Mouse (Mus musculus) forebrain, embryonic 10.5 days (tissue): Measurements from ENCODE around the gene Ccdc89. TPM values are rescaled to one million over a fixed set of nuclear protein-coding genes. Genes with fewer than 3 reads are reported as not detected.

Source experiments
- DNase-seq: peaks from one replicate; pipeline ENCODE4 v3.0.0-alpha.2; 2017; ENCODE audit warnings: low spot score; ENCODE audit errors: extremely low spot score
- H3K27ac ChIP-seq: fragments of 300-500 bp; sonication (generic); 2 replicates; pipeline ENCODE4 v1.5.1; 2016; ENCODE audit warnings: mild to moderate bottlenecking
- H3K27me3 ChIP-seq: fragments of 300-500 bp; sonication (generic); 2 replicates; pipeline ENCODE4 v1.6.1; 2016; ENCODE audit warnings: mild to moderate bottlenecking; ENCODE audit not compliant: poor library complexity, severe bottlenecking
- H3K36me3 ChIP-seq: fragments of 300-500 bp; sonication (generic); replicated peaks from 2 replicates; pipeline ENCODE4 v1.6.1; 2016; ENCODE audit warnings: mild to moderate bottlenecking, moderate library complexity
- H3K4me1 ChIP-seq: fragments of 300-500 bp; sonication (generic); 2 replicates; pipeline ENCODE4 v1.6.1; 2016
- H3K4me3 ChIP-seq: fragments of 300-500 bp; sonication (generic); 2 replicates; pipeline ENCODE4 v1.5.1; 2016; ENCODE audit warnings: mild to moderate bottlenecking, moderate library complexity
- H3K9me3 ChIP-seq: fragments of 300-500 bp; sonication (generic); 2 replicates; pipeline ENCODE4 v1.6.1; 2016; ENCODE audit warnings: mild to moderate bottlenecking, moderate library complexity
- WGBS: fragments of 180-500 bp; shearing (Covaris S2); methylation state at CpG from one replicate; pipeline ENCODE4 v1.1.7; 2016; 5-methylcytosine and 5-hydroxymethylcytosine counted together
- polyA plus RNA-seq: library from polyadenylated mRNA; unstranded; fragments of >200 nt; fragmentation: Nextera tagmentation; extraction: Ambion mirVana; gene quantifications from 2 replicates; pipeline ENCODE4 v1.2.1, GENCODE M21; 2016

The Ccdc89 gene
- 2.4 and 2.5 TPM in 2 replicates for polyA plus RNA-seq

DNA sequence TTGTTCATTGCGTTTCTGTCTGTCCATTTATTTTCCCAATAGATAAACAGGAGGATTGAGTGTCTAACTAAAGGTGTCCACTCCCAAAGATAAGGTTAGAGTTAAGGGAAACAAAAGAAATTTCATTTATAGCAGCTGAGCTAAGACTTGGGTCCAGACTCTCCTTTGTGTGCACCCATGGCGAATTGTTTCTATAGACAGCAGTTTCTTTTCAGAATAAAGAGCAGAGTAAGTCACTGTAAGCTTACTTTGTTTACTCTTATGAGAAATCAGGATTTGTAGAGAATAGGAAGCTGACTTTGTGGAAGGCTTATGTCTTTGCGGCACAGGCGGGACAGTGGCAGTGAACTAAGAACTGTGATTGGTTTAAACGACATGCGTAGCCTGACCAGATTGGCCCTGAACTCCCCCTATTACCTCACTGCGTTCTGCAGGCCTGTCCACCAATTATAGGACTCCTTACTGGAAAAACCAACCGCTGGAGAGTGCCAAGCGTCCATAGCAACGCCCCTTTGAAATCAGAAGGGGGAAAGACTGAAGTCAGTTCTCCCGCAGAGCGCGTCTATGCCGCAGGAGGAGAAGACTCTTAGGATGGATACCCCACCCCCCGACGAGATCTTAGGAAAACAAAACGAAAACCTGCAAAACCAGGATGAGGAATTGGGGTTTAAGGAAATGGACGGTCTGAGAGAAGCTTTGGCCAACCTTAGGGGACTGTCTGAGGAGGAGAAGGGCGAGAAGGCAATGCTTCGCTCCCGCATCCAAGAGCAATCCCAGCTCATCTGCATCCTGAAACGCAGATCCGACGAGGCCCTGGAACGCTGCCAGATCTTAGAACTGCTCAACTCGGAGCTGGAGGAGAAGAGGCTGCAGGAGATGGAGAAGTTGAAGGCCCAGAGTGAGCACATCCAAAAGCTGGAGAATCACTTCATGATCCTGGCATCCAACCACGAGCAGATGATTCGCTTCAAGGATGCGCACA, at the start of gene Ccdc89:
TSS of gene Ccdc89 (plus strand) at position 558 of the 982 bp plus-strand sequence.
- Histone ChIP-seq H3K4me1 (peaks cover 12% of the 10 kb centered on the region; the same call in 1 of the 2 replicates), H3K27ac (peak within 1 kb of the TSS; percentile 21), H3K4me3 (peak within 1 kb of the TSS; percentile 50), H3K36me3 (no peaks in the 10 kb centered on the region), H3K9me3 (no peaks in the 10 kb centered on the region), H3K27me3 (no peaks in the 10 kb centered on the region)
- peak; percentile 71 for DNase-seq
- 27% methylated on average over 29 of the region's 29 CpGs for WGBS

DNA sequence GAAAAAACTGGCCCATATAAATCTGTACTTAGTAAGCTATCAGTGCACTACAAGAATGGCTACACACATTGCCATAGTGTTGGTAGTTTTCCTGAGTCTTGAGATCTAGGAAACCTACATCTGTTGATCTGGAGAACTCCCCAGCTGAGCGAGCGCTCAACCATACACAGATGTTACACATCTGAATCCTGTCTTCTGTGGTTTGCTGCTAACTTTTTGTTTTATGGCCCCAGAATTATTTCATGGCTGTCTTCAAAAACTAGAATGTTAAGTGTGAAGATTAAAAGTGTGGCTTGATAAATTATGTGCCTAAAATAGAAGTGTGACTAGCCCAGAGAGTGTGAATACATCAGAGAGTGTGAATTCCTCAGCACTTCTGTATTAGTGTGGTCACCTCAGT, 42.0 kb upstream of the Ccdc89 start:
- 90% methylated on average over 2 of the region's 2 CpGs for WGBS
- no peaks in the 10 kb centered on the region for H3K9me3 ChIP-seq
- H3K36me3 ChIP-seq: no peaks in the 10 kb centered on the region
- no peak for DNase-seq
- no peaks in the 10 kb centered on the region for H3K27me3 ChIP-seq
- no peak overlapping the region for H3K4me3 ChIP-seq
- peaks cover 16% of the 10 kb centered on the region for H3K4me1 ChIP-seq
- no peak overlapping the region for H3K27ac ChIP-seq

DNA sequence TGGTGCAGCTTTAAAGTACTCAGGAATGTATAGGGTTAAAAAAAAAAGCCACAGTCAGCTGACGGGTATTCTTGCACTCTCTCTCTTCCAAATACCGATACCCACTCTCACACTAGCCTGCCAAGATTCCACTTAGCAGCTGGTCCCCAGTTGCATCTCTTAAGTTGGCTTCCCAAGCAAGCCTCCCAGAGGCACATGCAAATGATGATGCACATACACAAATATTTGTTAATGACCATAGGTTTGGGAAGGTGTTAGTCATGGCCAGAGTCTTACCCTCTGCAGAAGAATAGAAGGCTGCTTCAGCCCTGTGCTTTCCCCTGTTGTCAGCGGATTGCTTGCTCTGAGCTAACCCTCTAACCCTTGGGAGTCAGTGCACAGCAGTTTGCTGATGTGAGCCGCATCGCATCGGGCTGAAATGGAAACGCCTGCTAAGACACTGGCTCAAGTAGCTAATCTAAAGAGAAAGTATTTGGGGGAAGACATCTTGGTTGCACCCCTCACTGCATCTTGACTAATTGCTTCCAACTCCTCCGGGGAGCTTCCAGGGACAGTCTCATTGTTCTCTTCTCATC, 39.4 kb upstream of the Ccdc89 start:
- H3K27me3 ChIP-seq: no peaks in the 10 kb centered on the region
- no peaks in the 10 kb centered on the region for H3K36me3 ChIP-seq
- peak; percentile 23 for DNase-seq
- H3K4me1 ChIP-seq: peaks cover 23% of the 10 kb centered on the region
- no peaks in the 10 kb centered on the region for H3K9me3 ChIP-seq
- WGBS: 4% methylated on average over 8 of the region's 8 CpGs
- no peak overlapping the region for H3K27ac ChIP-seq
- peak overlapping the region; percentile 41 for H3K4me3 ChIP-seq

DNA sequence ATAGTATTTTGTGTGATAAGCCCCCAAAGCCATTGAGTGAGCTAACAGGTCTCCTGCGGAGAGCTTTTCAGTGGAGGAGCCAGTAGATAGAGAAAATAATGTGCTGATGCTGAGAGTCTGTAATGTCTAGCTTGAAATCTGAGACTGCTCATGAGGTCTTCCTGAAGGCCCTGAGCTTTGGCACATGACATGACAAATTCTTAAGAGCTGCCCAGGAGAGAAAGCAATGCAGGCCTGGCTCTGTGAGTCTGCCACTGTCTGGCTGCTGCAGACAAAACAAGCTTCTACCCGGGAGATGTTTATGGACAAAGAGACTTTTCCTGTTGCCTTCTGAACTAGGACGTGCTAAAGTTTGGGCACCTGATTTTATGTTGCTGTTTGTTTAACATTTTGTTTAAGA, 36.6 kb upstream of the Ccdc89 start:
- H3K27ac ChIP-seq: no peak overlapping the region
- 24% methylated on average over 3 of the region's 3 CpGs for WGBS
- peaks cover 23% of the 10 kb centered on the region for H3K4me1 ChIP-seq
- no peak for DNase-seq
- H3K9me3 ChIP-seq: no peaks in the 10 kb centered on the region
- no peak overlapping the region for H3K4me3 ChIP-seq
- no peaks in the 10 kb centered on the region for H3K27me3 ChIP-seq
- no peaks in the 10 kb centered on the region for H3K36me3 ChIP-seq

DNA sequence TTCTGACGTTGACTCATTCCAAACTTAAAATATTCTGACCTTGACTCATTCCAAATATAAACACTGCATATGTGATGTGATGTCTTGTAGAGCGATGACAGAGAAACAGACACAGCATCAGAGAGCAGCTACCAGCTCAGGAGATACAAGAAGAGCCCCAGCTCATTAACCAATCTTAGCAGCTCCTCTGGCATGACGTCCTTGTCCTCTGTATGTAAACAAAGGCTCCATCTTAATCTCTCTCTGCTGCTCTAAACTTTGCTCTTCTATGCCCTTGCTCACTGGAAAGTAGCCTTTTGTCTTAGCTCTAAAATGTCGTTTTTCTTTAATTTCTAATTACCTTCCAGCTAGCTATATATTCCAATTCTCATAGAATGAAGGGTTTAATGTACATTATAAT, 31.3 kb upstream of the Ccdc89 start:
- Histone ChIP-seq H3K4me3 (no peak overlapping the region), H3K4me1 (0 out of 2 replicates have a peak, but pooled peaks cover under 1% of the 10 kb centered on the region), H3K9me3 (no peaks in the 10 kb centered on the region), H3K27me3 (no peaks in the 10 kb centered on the region), H3K27ac (no peak overlapping the region), H3K36me3 (no peaks in the 10 kb centered on the region)
- 61% methylated on average over 4 of the region's 4 CpGs for WGBS
- no peak for DNase-seq

DNA sequence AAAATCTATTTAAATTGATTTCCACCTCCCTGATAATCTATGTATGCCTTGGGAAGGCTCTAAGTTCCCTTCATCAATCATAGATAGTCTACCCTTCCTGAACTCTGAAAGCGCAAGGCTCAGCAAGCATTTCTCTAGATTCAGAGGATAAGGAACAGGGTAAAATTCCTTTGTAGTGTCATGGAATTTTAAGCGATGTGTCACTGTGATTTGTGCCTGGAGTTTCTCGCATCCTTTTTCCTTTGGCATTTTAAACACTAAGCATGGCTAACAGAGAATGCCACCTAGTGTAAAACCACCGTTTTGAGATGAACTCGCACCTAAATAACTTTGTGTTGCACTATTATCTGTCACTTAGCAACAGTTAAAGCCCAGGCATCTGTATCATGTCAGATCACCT, 30.4 kb upstream of the Ccdc89 start:
- 83% methylated on average over 5 of the region's 5 CpGs for WGBS
- no peak overlapping the region for H3K4me3 ChIP-seq
- no peaks in the 10 kb centered on the region for H3K27me3 ChIP-seq
- no peaks in the 10 kb centered on the region for H3K9me3 ChIP-seq
- no peaks in the 10 kb centered on the region for H3K4me1 ChIP-seq
- no peak for DNase-seq
- no peaks in the 10 kb centered on the region for H3K36me3 ChIP-seq
- no peak overlapping the region for H3K27ac ChIP-seq

DNA sequence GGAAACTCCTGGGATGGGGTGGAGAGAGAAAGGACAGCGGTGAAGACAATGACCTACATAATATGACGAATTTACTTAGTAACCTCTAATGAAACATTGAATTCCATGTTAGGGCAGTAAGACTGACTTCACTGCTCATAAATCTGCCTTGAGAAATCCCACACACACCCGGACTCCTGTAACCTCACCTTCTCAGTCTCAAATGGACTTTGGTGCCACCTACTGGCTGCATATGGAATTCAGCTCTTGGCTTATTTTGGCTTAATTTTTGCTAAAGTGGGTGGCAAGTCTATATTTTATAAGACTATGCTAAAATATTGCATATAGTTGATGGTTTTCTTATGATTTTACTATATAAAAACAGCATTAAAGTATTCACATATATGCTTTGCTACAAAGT, 16.4 kb upstream of the Ccdc89 start:
- no peak for DNase-seq
- H3K4me3 ChIP-seq: no peak overlapping the region
- 56% methylated on average over 3 of the region's 3 CpGs for WGBS
- H3K4me1 ChIP-seq: no peaks in the 10 kb centered on the region
- H3K27me3 ChIP-seq: no peaks in the 10 kb centered on the region
- no peak overlapping the region for H3K27ac ChIP-seq
- H3K9me3 ChIP-seq: no peaks in the 10 kb centered on the region
- H3K36me3 ChIP-seq: no peaks in the 10 kb centered on the region

DNA sequence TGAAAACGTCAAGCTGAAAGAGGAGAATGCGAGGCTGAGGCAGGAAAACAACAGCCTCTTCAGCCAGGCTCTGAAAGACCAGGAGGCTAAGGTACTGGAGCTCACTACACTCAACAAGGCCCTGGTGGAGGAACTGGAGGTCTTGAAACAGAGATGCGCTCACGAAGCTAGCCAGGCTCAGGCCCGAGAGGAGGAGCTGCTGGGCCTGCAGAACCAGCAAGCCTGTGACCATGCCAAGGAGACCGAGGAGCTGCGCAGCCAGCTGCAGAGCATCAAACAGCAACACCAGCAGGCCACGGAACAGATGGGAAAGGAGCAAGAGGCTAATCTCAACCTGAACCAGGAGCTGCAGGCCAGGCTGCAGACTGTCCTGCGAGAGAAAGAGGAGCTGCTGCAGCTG, 629 bp downstream of the Ccdc89 start:
- Histone ChIP-seq H3K36me3 (no peaks in the 10 kb centered on the region), H3K4me1 (peaks cover 12% of the 10 kb centered on the region; the same call in 1 of the 2 replicates), H3K27me3 (no peaks in the 10 kb centered on the region), H3K27ac (no peak overlapping the region), H3K4me3 (peak overlapping the region; percentile 50), H3K9me3 (no peaks in the 10 kb centered on the region)
- no peak for DNase-seq
- WGBS: 74% methylated on average over 9 of the region's 9 CpGs

DNA sequence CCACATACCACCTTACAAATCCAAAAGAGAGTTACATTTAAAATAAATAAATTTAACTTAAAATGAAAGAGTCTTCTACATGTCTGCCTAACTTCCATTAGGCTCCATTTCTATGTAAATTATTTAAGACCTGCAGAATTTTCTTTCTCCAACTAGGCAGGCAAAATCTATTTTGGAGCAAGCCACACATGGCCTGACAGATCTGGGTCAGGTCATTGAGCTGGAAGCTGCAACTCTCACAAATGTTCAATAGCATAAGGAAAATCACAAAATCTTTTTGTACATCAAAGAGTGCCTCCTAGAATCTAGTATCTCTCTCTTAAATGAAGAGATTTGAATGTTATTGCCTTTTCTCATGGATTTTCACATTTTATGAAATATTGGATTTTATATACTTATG, 5.8 kb downstream of the Ccdc89 start:
- Histone ChIP-seq H3K9me3 (no peaks in the 10 kb centered on the region), H3K36me3 (no peaks in the 10 kb centered on the region), H3K27me3 (no peaks in the 10 kb centered on the region), H3K4me3 (no peak overlapping the region), H3K4me1 (no peaks in the 10 kb centered on the region; the same call in 1 of the 2 replicates), H3K27ac (no peak overlapping the region)
- no peak for DNase-seq

DNA sequence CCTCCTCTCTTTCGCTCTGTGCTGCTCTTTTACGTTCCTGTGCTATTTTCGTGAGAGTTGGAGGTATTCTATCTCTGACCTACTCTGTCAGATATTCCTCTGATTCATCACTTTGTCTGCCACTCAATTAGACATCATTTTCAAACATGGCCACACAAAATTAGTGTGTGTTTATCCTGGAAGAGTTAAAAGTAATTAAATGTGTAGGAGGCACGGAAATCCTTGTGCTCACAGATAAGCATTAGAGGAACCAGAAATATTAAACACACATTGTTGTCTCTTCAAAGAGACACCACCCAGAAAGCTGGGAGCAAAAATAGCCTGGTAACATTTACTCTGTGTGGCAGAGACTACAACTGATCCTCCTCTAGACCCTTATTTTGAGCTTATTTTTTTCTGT, 13.7 kb downstream of the Ccdc89 start:
- Histone ChIP-seq H3K4me1 (peaks cover 10% of the 10 kb centered on the region), H3K9me3 (no peaks in the 10 kb centered on the region), H3K4me3 (no peak overlapping the region), H3K36me3 (0 out of 2 replicates have a peak, but pooled peaks cover 5% of the 10 kb centered on the region), H3K27ac (no peak overlapping the region), H3K27me3 (no peaks in the 10 kb centered on the region)
- WGBS: 93% methylated on average over 4 of the region's 4 CpGs
- no peak for DNase-seq

DNA sequence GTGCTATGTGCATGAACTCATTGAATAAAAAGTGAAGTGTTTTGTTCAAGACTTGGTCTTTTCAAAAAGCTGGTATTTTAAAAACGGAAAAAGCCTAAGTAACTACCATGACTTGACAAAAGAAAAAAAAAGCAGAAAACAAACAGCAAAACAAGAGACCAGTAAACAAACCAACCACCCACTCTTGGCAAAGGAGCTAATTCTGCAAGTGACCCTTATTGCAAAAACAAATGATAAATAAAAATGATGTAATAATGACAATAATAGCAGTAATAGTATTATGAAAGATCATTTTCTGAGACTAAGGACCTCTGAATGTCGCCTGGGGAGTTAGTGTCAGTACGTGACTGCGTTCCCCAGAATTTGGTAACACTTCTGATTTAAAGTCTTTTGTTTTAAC, 15.7 kb downstream of the Ccdc89 start:
- Histone ChIP-seq H3K27me3 (no peaks in the 10 kb centered on the region), H3K9me3 (no peaks in the 10 kb centered on the region), H3K4me3 (peak overlapping the region; percentile 94), H3K36me3 (peaks cover 18% of the 10 kb centered on the region), H3K27ac (peak overlapping the region; percentile 99), H3K4me1 (peaks cover 22% of the 10 kb centered on the region)
- DNase-seq: no peak
- WGBS: 9% methylated on average over 4 of the region's 4 CpGs

DNA sequence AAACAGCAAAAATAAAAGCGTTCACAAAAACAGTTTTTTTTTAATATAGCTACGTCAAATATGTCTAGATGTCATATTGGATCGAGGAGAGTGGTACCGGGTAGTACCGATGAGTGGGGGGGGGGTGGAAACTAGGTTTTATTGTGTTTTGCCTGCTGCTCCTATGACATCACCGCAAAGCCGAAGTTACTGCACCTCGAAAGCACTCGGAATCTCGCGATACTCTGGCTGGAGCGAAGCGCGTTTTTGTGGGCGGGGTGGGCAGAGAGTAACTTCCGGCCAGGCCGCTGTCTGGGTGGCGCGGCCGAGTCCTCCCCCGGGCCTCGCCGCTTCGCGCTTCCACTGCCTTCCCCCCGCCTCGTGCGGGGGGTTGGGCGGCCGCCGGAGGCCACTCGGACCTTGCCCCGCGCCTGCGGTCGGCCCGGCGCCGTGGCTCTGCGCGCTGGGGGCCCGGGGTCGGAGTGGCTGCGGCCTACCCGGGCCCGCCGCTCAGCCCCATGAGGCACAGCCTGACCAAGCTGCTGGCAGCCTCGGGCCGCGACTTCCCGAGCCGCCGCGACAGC, 16.2 kb downstream of the Ccdc89 start, which contains the start of gene Crebzf:
TSS of gene Crebzf (plus strand) at position 212 of the 563 bp plus-strand sequence.
- peak within 1 kb of the TSS; percentile 94 for H3K4me3 ChIP-seq
- peak; percentile 94 for DNase-seq
- no peaks in the 10 kb centered on the region for H3K27me3 ChIP-seq
- peaks cover 22% of the 10 kb centered on the region for H3K4me1 ChIP-seq
- no peaks in the 10 kb centered on the region for H3K9me3 ChIP-seq
- peak within 1 kb of the TSS; percentile 99 for H3K27ac ChIP-seq
- under 1% methylated on average over 54 of the region's 54 CpGs for WGBS
- H3K36me3 ChIP-seq: peaks cover 23% of the 10 kb centered on the region
